Mouse (Mus musculus): ENCODE results near the gene Gm6871.
"Not testable (repeated sequence)": the region's sequence is repeated elsewhere in the genome, so short reads cannot be mapped to it uniquely, and the experiment has no call there.

Gene Gm6871

GRCm38 (mm10) chr7:41573562-41573961 lies at the start of gene Gm6871:
TSS of gene Gm6871 (minus strand) at chr7:41573662.
- not testable (repeated sequence) for DNase-seq

GRCm38 (mm10) chr7:41616241-41616640 lies 42.8 kb upstream of the Gm6871 start:
- DNase-seq = not testable (repeated sequence)

GRCm38 (mm10) chr7:41611654-41612053 lies 38.2 kb upstream of the Gm6871 start:
- no peak for DNase-seq

- DNase-seq = no peak
Observed at GRCm38 (mm10) chr7:41599932-41600548, 26.6 kb upstream of the Gm6871 start.

GRCm38 (mm10) chr7:41599034-41599813 lies 25.8 kb upstream of the Gm6871 start, which contains the start of gene 2610021A01Rik:
TSS of gene 2610021A01Rik (plus strand) at chr7:41599230.
- DNase-seq = peak; percentile 91 to 92

- no peak for DNase-seq
Observed at GRCm38 (mm10) chr7:41598615-41599014, 25.2 kb upstream of the Gm6871 start.

GRCm38 (mm10) chr7:41587831-41588230 lies 14.4 kb upstream of the Gm6871 start:
- DNase-seq = not testable (repeated sequence)

- DNase-seq = no peak
Observed at GRCm38 (mm10) chr7:41582028-41582427, 8.6 kb upstream of the Gm6871 start.

GRCm38 (mm10) chr7:41577956-41578355 lies 4.5 kb upstream of the Gm6871 start:
- no peak for DNase-seq

- DNase-seq = no peak
Observed at GRCm38 (mm10) chr7:41560681-41561080, 12.8 kb downstream of the Gm6871 start.

- no peak for DNase-seq
Observed at GRCm38 (mm10) chr7:41512672-41513071, 60.8 kb downstream of the Gm6871 start.

GRCm38 (mm10) chr7:41512207-41512606 lies 61.3 kb downstream of the Gm6871 start:
- DNase-seq = no peak

- no peak for DNase-seq
Observed at GRCm38 (mm10) chr7:41502402-41502801, 71.1 kb downstream of the Gm6871 start.

- DNase-seq = peak; percentile 73
Observed at GRCm38 (mm10) chr7:41500151-41500934, 73.1 kb downstream of the Gm6871 start.

- peak; percentile 95 for DNase-seq
Observed at GRCm38 (mm10) chr7:41499389-41500049, 73.9 kb downstream of the Gm6871 start, which contains the start of the genes Gm20449 and AW146154. TSS of gene Gm20449 (minus strand) at chr7:41499417. TSS of gene AW146154 (minus strand) at chr7:41499890.

- DNase-seq = not testable (repeated sequence)
Observed at GRCm38 (mm10) chr7:41499018-41499388, 74.5 kb downstream of the Gm6871 start.

- peak in 1 of 2 experiments; percentile 1 for DNase-seq
Observed at GRCm38 (mm10) chr7:41498464-41498863, 75.0 kb downstream of the Gm6871 start.

GRCm38 (mm10) chr7:41497871-41498270 lies 75.6 kb downstream of the Gm6871 start:
- peak in 1 of 2 experiments; percentile 3 for DNase-seq
